9 mouse cellular contexts compared by ENCODE assay signal in genomic region chr4:153827914-153828313, GRCm38 (mm10).
DNase-seq lines count a peak whose midpoint lies in the region; ATAC-seq lines count a peak whose summit lies in the region.
"Had no signal": no experiment of that assay in that cellular context is flagged by ENCODE, and none has a peak within 500 bp of the region (broad histone marks: within the 10 kb centered on the region; RNA-seq: fewer than 3 reads in every experiment).

No protein-coding gene starts in this region.

- intact Hi-C loops in heart, postnatal 14 days (cut with DNase I), result no loop called here
- intact Hi-C loops in left cerebral cortex, postnatal 25 days (cut with DNase I), result loop anchor here (5.0 kb wide), 1 partner anchor 346 kb away; the partner anchor contains the start of gene Ajap1

- DNase-seq in heart, postnatal 14 days, result peak; percentile 4 to 5
- peak; percentile 13 for DNase-seq in right cerebral cortex, adult 18-20 months
- no peak for DNase-seq in right cerebral cortex, postnatal 36 days (ENCODE audit: low spot score in 2 of 2)
- peak; percentile 13 to 26 for DNase-seq in left cerebral cortex, postnatal 25 days (ENCODE audit: low spot score in 2 of 2)
- no peak for DNase-seq in thymus, postnatal 25 days
- DNase-seq in spleen, postnatal 4 days (ENCODE audit: low spot score in 2 of 2), result no peak

- WGBS in heart, embryonic 11.5 days (ENCODE audit: insufficient replicate concordance), result 54% methylated on average over 9 of the region's 9 CpGs

- H3K27me3 ChIP-seq in heart, embryonic 11.5 days (ENCODE audit: control insufficient read depth, insufficient read depth, low read length), result no peaks in the 10 kb centered on the region
- H3K27me3 ChIP-seq: embryonic facial prominence, embryonic 15.5 days had no signal

- no peak overlapping the region for H3K9ac ChIP-seq in heart, embryonic 11.5 days (ENCODE audit: low read depth, low read length)
- H3K9ac ChIP-seq: embryonic facial prominence, embryonic 15.5 days had no signal

- H3K9me3 ChIP-seq in heart, embryonic 11.5 days (replicated peaks; ENCODE audit: control insufficient read depth, low read length), result no peaks in the 10 kb centered on the region
- H3K9me3 ChIP-seq: embryonic facial prominence, embryonic 15.5 days had no signal

- no peak overlapping the region for H3K4me3 ChIP-seq in heart, embryonic 11.5 days (ENCODE audit: low read depth, low read length)
- H3K4me3 ChIP-seq: embryonic facial prominence, embryonic 15.5 days had no signal

- no peaks in the 10 kb centered on the region for H3K36me3 ChIP-seq in heart, embryonic 11.5 days (ENCODE audit: control insufficient read depth, insufficient read depth, low read length)
- H3K36me3 ChIP-seq: embryonic facial prominence, embryonic 15.5 days had no signal

- H3K27ac ChIP-seq in heart, embryonic 11.5 days (ENCODE audit: low read depth, low read length), result no peak overlapping the region
- H3K27ac ChIP-seq: embryonic facial prominence, embryonic 15.5 days had no signal

- ATAC-seq in heart, embryonic 11.5 days (replicated peaks; ENCODE audit: insufficient number of reproducible peaks, low FRiP score, low TSS enrichment), result no peak
- ATAC-seq in CD4-positive, CD25-positive, alpha-beta regulatory T cell, adult 4 months, result no peak

- no peaks in the 10 kb centered on the region for H3K4me1 ChIP-seq in heart, embryonic 11.5 days (ENCODE audit: control insufficient read depth, insufficient read depth, low read length)
- H3K4me1 ChIP-seq: embryonic facial prominence, embryonic 15.5 days had no signal

- no peak overlapping the region for H3K4me2 ChIP-seq in heart, embryonic 11.5 days
- H3K4me2 ChIP-seq: embryonic facial prominence, embryonic 15.5 days had no signal

Comparison
In these comparisons a context has a peak if more than half of its experiments do, and no peak if none do; other contexts are left out.
1. DNase-seq: peak in heart, postnatal 14 days (2 of 2), right cerebral cortex, adult 18-20 months (single experiment) and left cerebral cortex, postnatal 25 days (2 of 2); none in right cerebral cortex, postnatal 36 days (0 of 2), thymus, postnatal 25 days (single experiment) and spleen, postnatal 4 days (0 of 2).